21 mouse cellular contexts compared by ENCODE assay signal in genomic region chr1:127192396-127192795, GRCm38 (mm10). TPM values are rescaled to one million over a fixed set of nuclear protein-coding genes. Genes with fewer than 3 reads are reported as not detected.
A peak's percentile ranks its signal among the peaks of the same experiment; 100 is the strongest.
DNase-seq lines count a peak whose midpoint lies in the region; ATAC-seq lines count a peak whose summit lies in the region.
"Had no signal": no experiment of that assay in that cellular context is flagged by ENCODE, and none has a peak within 500 bp of the region (broad histone marks: within the 10 kb centered on the region; RNA-seq: fewer than 3 reads in every experiment).

No protein-coding gene starts in this region.

- no peak overlapping the region for H3K9ac ChIP-seq in liver, embryonic 12.5 days
- no peak overlapping the region for H3K9ac ChIP-seq in liver, embryonic 11.5 days (ENCODE audit: low read depth, low read length)
- H3K9ac ChIP-seq in liver, embryonic 13.5 days, result no peak overlapping the region
- H3K9ac ChIP-seq: embryonic facial prominence, embryonic 13.5 days; embryonic facial prominence, embryonic 15.5 days; forebrain, embryonic 13.5 days; forebrain, embryonic 15.5 days; forebrain, postnatal 0 days had no signal

- no peak overlapping the region for H3K4me3 ChIP-seq in liver, embryonic 12.5 days
- no peak overlapping the region for H3K4me3 ChIP-seq in liver, embryonic 11.5 days (ENCODE audit: low read depth, low read length)
- no peak overlapping the region for H3K4me3 ChIP-seq in liver, embryonic 13.5 days (replicated peaks)
- H3K4me3 ChIP-seq: embryonic facial prominence, embryonic 13.5 days; embryonic facial prominence, embryonic 15.5 days; forebrain, embryonic 13.5 days; forebrain, embryonic 15.5 days had no signal

- DNase-seq in liver, embryonic 11.5 days (ENCODE audit: low spot score), result no peak
- peak; percentile 6 for DNase-seq in MEL-GATA-1-ER (ENCODE audit: extremely low read depth, low read depth)
- peak; percentile 8 for DNase-seq in liver, embryonic 13.5 days
- DNase-seq in right cerebral cortex, postnatal 10 days (ENCODE audit: low spot score in 2 of 2), result no peak
- no peak for DNase-seq in frontal cortex, postnatal 36 days (ENCODE audit: low spot score in 2 of 2)
- DNase-seq in embryo, embryonic 9.5 days (ENCODE audit: extremely low spot score), result no peak
- DNase-seq: adrenal gland, adult 2 months; adrenal gland, postnatal 10 days; adrenal gland, postnatal 25 days; cerebellum, adult 11 months; cerebellum, adult 18-20 months; cerebellum, adult 9-10 months; cerebellum, postnatal 10 days; cerebellum, postnatal 25 days; forebrain, postnatal 0 days had no signal

- ATAC-seq in liver, embryonic 12.5 days, result peak; percentile 52; the same call in 1 of the 2 replicates
- no peak; the same call in 1 of the 2 replicates for ATAC-seq in liver, embryonic 11.5 days (replicated peaks; ENCODE audit: low FRiP score)
- ATAC-seq in liver, embryonic 13.5 days (ENCODE audit: low read depth), result no peak
- 0 out of 2 replicates have a peak, but pooled peaks have one; percentile 57 for ATAC-seq in megakaryocyte-erythroid progenitor cell, adult 5-6 weeks (replicated peaks; ENCODE audit: low FRiP score, low TSS enrichment, poor library complexity, severe bottlenecking)
- ATAC-seq: forebrain, embryonic 13.5 days; forebrain, embryonic 15.5 days; forebrain, postnatal 0 days had no signal

- no peaks in the 10 kb centered on the region for H3K4me1 ChIP-seq in liver, embryonic 12.5 days
- H3K4me1 ChIP-seq in liver, embryonic 11.5 days (replicated peaks; ENCODE audit: control insufficient read depth, insufficient read depth, low read length), result no peaks in the 10 kb centered on the region
- H3K4me1 ChIP-seq in liver, embryonic 13.5 days (replicated peaks), result no peaks in the 10 kb centered on the region
- H3K4me1 ChIP-seq: embryonic facial prominence, embryonic 13.5 days; embryonic facial prominence, embryonic 15.5 days; forebrain, embryonic 15.5 days had no signal

- WGBS in liver, embryonic 12.5 days (ENCODE audit: insufficient replicate concordance), result 58% methylated on average over 6 of the region's 6 CpGs
- 72% methylated on average over 6 of the region's 6 CpGs for WGBS in liver, embryonic 11.5 days
- WGBS in liver, embryonic 13.5 days (ENCODE audit: insufficient replicate concordance), result 66% methylated on average over 6 of the region's 6 CpGs

- H3K9me3 ChIP-seq in liver, embryonic 12.5 days (replicated peaks), result no peaks in the 10 kb centered on the region
- no peaks in the 10 kb centered on the region for H3K9me3 ChIP-seq in liver, embryonic 11.5 days (ENCODE audit: control insufficient read depth, low read length)
- no peaks in the 10 kb centered on the region for H3K9me3 ChIP-seq in liver, embryonic 13.5 days (replicated peaks)
- H3K9me3 ChIP-seq: embryonic facial prominence, embryonic 13.5 days; embryonic facial prominence, embryonic 15.5 days; forebrain, embryonic 13.5 days; forebrain, embryonic 15.5 days had no signal

- H3K27me3 ChIP-seq in liver, embryonic 12.5 days (replicated peaks), result no peaks in the 10 kb centered on the region
- H3K27me3 ChIP-seq in liver, embryonic 11.5 days (replicated peaks; ENCODE audit: control insufficient read depth, insufficient read depth, low read length), result no peaks in the 10 kb centered on the region
- H3K27me3 ChIP-seq in liver, embryonic 13.5 days, result no peaks in the 10 kb centered on the region
- H3K27me3 ChIP-seq: embryonic facial prominence, embryonic 13.5 days; embryonic facial prominence, embryonic 15.5 days; forebrain, embryonic 13.5 days; forebrain, embryonic 15.5 days had no signal

- H3K4me2 ChIP-seq in liver, embryonic 12.5 days, result no peak overlapping the region
- no peak overlapping the region for H3K4me2 ChIP-seq in liver, embryonic 11.5 days
- H3K4me2 ChIP-seq in liver, embryonic 13.5 days, result no peak overlapping the region
- H3K4me2 ChIP-seq: embryonic facial prominence, embryonic 13.5 days; embryonic facial prominence, embryonic 15.5 days; forebrain, embryonic 13.5 days; forebrain, embryonic 15.5 days had no signal

- no peaks in the 10 kb centered on the region for H3K36me3 ChIP-seq in liver, embryonic 12.5 days
- no peaks in the 10 kb centered on the region for H3K36me3 ChIP-seq in liver, embryonic 11.5 days (ENCODE audit: control insufficient read depth, insufficient read depth, low read length)
- no peaks in the 10 kb centered on the region for H3K36me3 ChIP-seq in liver, embryonic 13.5 days
- H3K36me3 ChIP-seq: embryonic facial prominence, embryonic 13.5 days; embryonic facial prominence, embryonic 15.5 days; forebrain, embryonic 15.5 days had no signal

- H3K27ac ChIP-seq in liver, embryonic 12.5 days, result no peak overlapping the region
- no peak overlapping the region for H3K27ac ChIP-seq in liver, embryonic 11.5 days (ENCODE audit: low read depth, low read length)
- no peak overlapping the region for H3K27ac ChIP-seq in liver, embryonic 13.5 days
- H3K27ac ChIP-seq: embryonic facial prominence, embryonic 13.5 days; embryonic facial prominence, embryonic 15.5 days; forebrain, embryonic 13.5 days; forebrain, embryonic 15.5 days had no signal

RNA-seq across cellular contexts. Expression of gene Mgat5, which starts 12.4 kb away (rescaled TPM):
- 1.3 and 1.5 TPM in 2 replicates for polyA plus RNA-seq in liver, embryonic 12.5 days (2016; fragmentation: Nextera tagmentation; extraction: Ambion mirVana)
- 1.8 and 2.3 TPM in 2 replicates for polyA plus RNA-seq in liver, embryonic 11.5 days (2014; fragmentation: Nextera tagmentation; extraction: Ambion mirVana)
- 0.62 and 0.86 TPM in 2 replicates for polyA plus RNA-seq in liver, embryonic 13.5 days (2015; fragmentation: Nextera tagmentation; extraction: Ambion mirVana)
- total RNA-seq in megakaryocyte-erythroid progenitor cell, adult 5-6 weeks (2014; fragmentation: Nextera tagmentation), result 18.9 and 23.8 TPM in 2 replicates
- total RNA-seq in megakaryocyte-erythroid progenitor cell, adult 5-6 weeks (2017), result 16.0 and 17.2 TPM in 2 replicates

Comparison
In these comparisons a context has a peak if more than half of its experiments do, and no peak if none do; other contexts are left out.
1. ATAC-seq: peak in liver, embryonic 12.5 days (single experiment) and megakaryocyte-erythroid progenitor cell, adult 5-6 weeks (single experiment); none in liver, embryonic 11.5 days (single experiment) and liver, embryonic 13.5 days (single experiment).
2. DNase-seq: peak in MEL-GATA-1-ER (single experiment) and liver, embryonic 13.5 days (single experiment); none in liver, embryonic 11.5 days (single experiment), right cerebral cortex, postnatal 10 days (0 of 2), frontal cortex, postnatal 36 days (0 of 2) and embryo, embryonic 9.5 days (single experiment).